Mouse (Mus musculus): ENCODE results near the gene Fbxo24.

GRCm38 (mm10) chr5:137600281-137600618 lies 28.6 kb downstream of the Fbxo24 start:
- TF ChIP-seq CTCF (IDR thresholded peaks at IDR 0.05; ENCODE audit: extremely low read depth, insufficient read depth, insufficient read length, insufficient replicate concordance) (no peak), POLR2A (IDR thresholded peaks at IDR 0.05; ENCODE audit: low read depth, low read length) (no peak)

All from spleen, adult 2 months (tissue).